Mouse (Mus musculus): Measurements from ENCODE around the gene Polr3h.

- TF ChIP-seq CTCF (IDR thresholded peaks at IDR 0.05; ENCODE audit: low read depth) = no peak
- no peak for TF ChIP-seq EP300 (IDR thresholded peaks at IDR 0.05; ENCODE audit: low read depth)
Measured at GRCm38 (mm10) chr15:81914668-81915067, 11.4 kb downstream of the Polr3h start.
